Mouse (Mus musculus) adipocyte (in vitro differentiated cells): Measurements from ENCODE around the gene Olfr18.
"Not testable (repeated sequence)": the region's sequence is repeated elsewhere in the genome, so short reads cannot be mapped to it uniquely, and the experiment has no call there.

Experiments used
- DNase-seq: peaks from one replicate; pipeline ENCODE4 v3.0.0-alpha.2; 2016; ENCODE audit warnings: low spot score

The Olfr18 gene

GRCm38 (mm10) chr9:20335994-20336393 lies at the start of gene Olfr18:
Gene Olfr18, minus strand, starts transcription at chr9:20336094.
- DNase-seq: no peak

DNA sequence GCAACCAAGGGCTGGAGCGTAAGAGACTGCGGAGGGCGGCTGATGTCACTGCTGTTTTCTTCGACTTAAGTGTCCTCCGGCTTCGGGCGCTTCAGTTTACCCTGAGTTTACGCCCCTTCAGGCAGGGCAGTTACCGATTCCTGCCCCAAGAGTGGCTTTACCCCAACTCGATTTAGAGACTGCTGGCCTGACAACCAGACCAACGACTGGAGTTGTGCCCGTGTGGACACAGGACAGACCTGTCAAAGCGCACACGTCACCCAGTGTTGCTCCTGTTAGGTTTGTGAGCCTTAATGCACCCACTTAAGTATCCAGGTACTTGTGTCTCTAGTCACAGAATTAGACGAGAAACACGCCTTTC lies 49.4 kb upstream of the Olfr18 start:
- no peak for DNase-seq

DNA sequence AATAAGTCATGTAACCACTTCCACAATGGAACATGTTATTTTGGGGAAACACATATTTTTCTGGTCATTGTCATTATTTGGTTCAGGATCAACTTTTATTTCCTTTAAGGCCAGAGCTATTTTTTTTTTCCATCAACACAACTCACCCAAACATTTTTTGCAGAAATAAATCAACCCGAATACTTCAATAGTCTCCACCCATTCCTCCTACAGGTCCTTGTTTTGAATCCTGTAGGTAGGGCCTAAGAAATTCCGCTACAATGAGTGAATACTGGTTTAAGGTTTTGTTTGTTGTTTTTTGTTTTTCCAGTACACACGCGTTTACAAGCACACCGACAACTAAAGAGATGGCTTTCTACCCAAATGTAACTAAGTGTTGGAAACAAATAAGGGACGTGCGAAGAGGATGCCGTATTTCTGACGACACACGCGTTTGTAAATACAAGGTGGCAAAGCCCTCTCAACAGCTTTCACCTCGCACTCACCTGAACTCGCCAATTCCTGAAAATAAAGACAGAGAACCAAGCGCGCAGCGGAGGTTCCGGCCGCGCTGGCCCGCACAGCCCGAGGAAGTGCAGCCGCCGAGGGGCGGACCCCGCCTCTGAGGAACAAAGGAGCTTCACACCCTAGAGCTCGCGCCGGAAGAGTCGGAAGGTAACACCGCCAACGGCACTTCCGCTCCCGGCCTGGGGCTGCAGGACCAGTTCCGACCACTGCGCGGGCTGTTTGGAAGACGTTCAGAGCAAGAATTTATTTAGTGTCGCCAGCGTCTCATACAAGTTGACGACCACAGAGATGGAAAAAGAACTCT lies 48.8 kb upstream of the Olfr18 start, which contains the start of gene Zfp560:
TSS of gene Zfp560 (minus strand) at position 646 of the 811 bp plus-strand sequence.
- DNase-seq: peak; percentile 92

DNA sequence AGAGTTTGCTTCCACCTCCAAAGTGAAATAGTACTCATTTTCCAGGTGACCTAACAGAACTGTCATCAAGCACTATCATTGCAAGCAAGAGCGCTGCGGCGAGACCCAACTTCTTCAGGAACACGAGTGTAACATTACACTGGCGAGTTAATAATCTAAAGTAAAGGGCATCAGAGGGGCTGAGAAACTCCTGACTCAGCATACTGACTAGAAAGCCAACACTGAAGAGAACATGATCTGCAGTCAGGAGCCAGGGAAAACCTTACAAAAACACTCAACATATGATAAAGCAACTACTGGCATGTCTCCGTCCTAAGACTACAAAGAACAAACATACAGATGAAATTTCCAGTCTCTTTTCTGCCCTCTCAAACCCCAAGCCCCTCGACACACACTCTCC lies 47.8 kb upstream of the Olfr18 start:
- DNase-seq: peak; percentile 8

DNA sequence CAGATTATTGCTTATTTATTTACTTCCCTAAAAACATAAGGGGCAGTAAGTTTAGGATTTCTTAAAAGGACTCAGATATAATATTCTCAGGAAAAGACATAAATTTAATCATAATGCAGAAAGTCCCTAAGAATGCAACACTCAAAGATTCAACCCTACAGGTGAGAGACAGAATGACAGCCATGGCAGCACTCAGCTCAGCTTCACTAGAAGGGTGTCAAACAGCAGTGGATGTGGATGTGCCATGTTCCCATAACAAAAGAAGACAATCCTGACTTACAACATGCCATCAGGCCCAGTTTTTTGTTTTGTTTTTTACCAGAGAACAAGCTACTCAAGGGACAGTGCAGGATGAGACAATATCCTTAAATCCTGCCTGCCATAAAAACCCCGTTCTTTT lies 38.8 kb upstream of the Olfr18 start:
- no peak for DNase-seq

DNA sequence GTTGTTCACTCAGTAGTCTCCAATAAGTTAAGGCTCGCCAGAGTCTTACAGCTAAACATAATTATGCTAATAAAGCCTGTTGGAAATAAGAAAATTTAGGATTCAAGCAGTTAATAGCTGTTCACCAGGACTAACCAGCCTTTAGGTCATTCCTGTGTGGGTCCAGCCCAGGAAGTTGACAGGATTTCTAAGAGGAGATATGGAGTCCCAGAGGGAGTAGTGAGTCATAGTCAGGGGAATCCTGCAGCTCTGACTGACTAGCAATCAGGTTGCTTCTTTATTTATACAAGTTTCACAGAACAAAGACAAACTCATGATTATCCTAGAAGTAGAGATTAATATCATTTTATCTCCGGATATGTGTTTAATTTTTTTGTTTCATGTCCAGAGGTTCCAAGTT lies 31.4 kb upstream of the Olfr18 start:
- no peak for DNase-seq

GRCm38 (mm10) chr9:20348501-20348900 lies 12.6 kb upstream of the Olfr18 start:
- DNase-seq: no peak

DNA sequence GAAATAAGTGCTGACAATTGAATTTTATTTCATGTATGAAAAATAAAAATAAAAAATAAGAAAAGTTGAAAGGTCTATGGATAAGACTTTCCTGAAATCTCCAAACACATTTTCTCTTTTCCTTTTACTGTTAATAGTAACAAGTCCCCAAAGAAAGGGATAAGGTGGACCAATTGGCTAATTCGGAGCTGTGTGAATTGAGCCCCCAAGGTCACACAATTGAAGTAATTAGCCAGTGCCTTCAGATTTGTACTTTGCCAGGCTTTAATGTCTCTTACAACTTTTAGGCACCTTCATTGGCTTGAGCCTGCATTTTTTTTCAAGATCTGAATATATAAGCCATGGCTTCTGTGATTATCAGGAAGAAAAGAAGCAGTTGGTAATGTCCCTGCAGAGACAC lies 37.7 kb downstream of the Olfr18 start, which contains the start of gene Olfr873:
TSS of gene Olfr873 (plus strand) at position 301 of the 400 bp plus-strand sequence.
- DNase-seq: no peak

DNA sequence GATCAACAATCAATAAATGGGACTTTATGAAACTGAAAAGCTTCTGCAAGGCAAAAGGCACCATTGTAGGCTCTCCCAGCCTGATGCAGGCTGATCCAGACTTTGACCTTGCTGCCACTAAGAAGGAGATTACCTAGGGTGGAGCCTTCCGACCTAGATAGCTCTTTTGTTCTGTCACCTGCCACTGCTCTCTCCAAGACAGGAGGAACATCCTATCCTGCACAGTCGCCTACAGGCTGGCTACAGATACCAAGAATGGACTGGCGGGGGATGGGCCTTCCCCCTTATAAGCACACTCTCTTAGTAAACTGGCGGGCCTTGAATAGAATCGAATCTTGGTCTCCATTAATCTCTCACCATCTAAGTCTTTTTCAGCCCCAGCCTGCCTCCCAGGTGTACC lies 40.3 kb downstream of the Olfr18 start:
- DNase-seq: not testable (repeated sequence)

- no peak for DNase-seq
Observed at GRCm38 (mm10) chr9:20282051-20282450, 53.8 kb downstream of the Olfr18 start, which contains the start of gene Olfr39. Gene Olfr39, plus strand, starts transcription at chr9:20282351.
